Mouse (Mus musculus): Measurements from ENCODE around the gene Slc4a7. TPM values are rescaled to one million over a fixed set of nuclear protein-coding genes. Genes with fewer than 3 reads are reported as not detected.

Gene Slc4a7
- polyA plus RNA-seq, 1 experiment, result 241 TPM

- no peak for TF ChIP-seq POLR2A (IDR thresholded peaks at IDR 0.05; ENCODE audit: insufficient read depth, low read depth, low read length)
- no peak for TF ChIP-seq CTCF (IDR thresholded peaks at IDR 0.05; ENCODE audit: insufficient read depth, low read depth, low read length)
Measured at GRCm38 (mm10) chr14:14832520-14833240, 130.6 kb downstream of the Slc4a7 start.

DNA sequence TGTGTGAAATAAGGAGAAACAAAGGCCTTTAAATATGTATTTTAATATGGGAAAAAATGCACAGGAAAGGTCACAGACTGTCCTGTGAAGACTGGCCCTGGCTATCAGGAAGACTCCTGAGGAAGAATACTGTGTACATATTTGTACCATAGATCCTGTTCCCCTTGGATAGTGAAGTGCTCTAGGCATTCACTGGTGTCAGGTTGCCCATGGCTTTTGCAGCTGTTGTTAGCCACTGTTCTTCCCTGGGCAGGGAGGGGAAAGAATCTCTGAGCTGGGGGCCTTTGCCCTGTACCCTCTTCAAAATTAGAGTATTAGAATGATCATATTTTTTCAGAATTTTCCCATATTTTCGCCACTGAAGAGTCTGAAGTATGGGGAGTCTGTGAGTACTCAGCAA is 131.4 kb downstream of the Slc4a7 start:
- 95% methylated on average over 1 of the region's 1 CpGs for WGBS
- TF ChIP-seq POLR2A (IDR thresholded peaks at IDR 0.05; ENCODE audit: insufficient read depth, low read depth, low read length) (no peak), CTCF (IDR thresholded peaks at IDR 0.05; ENCODE audit: insufficient read depth, low read depth, low read length) (no peak)
- Histone ChIP-seq H3K4me1 (ENCODE audit: control insufficient read depth, insufficient read depth, low read length) (peaks cover 7% of the 10 kb centered on the region), H3K27ac (ENCODE audit: insufficient read depth, low read depth, low read length) (no peak overlapping the region), H3K4me3 (ENCODE audit: insufficient read depth, low read depth, low read length) (no peak overlapping the region)

More at GRCm38 (mm10) chr14:14832520-14833240, 130.6 kb downstream of the Slc4a7 start:
- Histone ChIP-seq H3K4me1 (ENCODE audit: control insufficient read depth, insufficient read depth, low read length) (peaks cover 7% of the 10 kb centered on the region), H3K4me3 (ENCODE audit: insufficient read depth, low read depth, low read length) (no peak overlapping the region), H3K27ac (ENCODE audit: insufficient read depth, low read depth, low read length) (no peak overlapping the region)
- 68% methylated on average over 12 of the region's 12 CpGs for WGBS

DNA sequence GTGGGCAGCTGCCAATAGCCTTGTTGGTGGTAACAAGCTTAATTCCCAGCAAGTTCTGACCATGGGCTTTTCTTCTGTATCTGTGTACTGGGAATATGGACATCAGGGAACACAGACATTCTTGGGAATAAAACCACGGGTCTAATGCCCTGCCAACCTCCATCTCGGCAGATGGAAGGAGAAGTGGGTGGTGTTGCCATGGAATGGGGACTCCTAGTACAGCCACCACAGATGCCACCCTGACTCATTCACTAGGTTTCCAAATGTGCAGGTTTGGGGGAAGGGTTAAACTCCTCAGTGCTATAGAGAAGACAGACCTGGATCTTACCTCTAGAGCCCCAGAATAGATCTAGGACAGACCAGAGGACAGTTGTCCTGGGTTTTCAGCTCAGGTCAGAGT is 132.2 kb downstream of the Slc4a7 start:
- Histone ChIP-seq H3K4me1 (ENCODE audit: control insufficient read depth, insufficient read depth, low read length) (peaks cover 7% of the 10 kb centered on the region), H3K27ac (ENCODE audit: insufficient read depth, low read depth, low read length) (no peak overlapping the region), H3K4me3 (ENCODE audit: insufficient read depth, low read depth, low read length) (no peak overlapping the region)
- 58% methylated on average over 2 of the region's 2 CpGs for WGBS
- TF ChIP-seq POLR2A (IDR thresholded peaks at IDR 0.05; ENCODE audit: insufficient read depth, low read depth, low read length), result no peak
- no peak for TF ChIP-seq CTCF (IDR thresholded peaks at IDR 0.05; ENCODE audit: insufficient read depth, low read depth, low read length)

DNA sequence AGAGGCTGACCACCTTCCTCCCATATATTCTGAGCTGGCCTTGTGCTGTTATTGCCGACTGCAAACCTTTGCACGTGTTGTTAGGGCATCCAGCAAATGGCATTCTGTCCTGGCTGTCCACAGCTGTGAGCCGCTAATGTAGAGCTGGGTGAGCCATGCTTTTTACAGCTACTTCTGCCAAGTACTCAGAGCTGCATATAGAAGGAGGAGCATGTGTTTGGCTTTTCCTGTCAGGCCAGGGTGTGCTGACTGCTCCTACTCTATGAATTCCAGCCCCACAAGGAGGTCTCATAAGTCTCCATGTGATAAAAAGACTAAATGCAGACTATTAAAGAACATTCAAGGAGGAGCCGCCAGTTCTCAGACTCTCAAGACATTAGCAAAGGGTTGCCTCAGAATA is 135.5 kb downstream of the Slc4a7 start:
- no peak for TF ChIP-seq POLR2A (IDR thresholded peaks at IDR 0.05; ENCODE audit: insufficient read depth, low read depth, low read length)
- no peak for TF ChIP-seq CTCF (IDR thresholded peaks at IDR 0.05; ENCODE audit: insufficient read depth, low read depth, low read length)
- no peak overlapping the region for H3K27ac ChIP-seq (ENCODE audit: insufficient read depth, low read depth, low read length)
- H3K4me3 ChIP-seq (ENCODE audit: insufficient read depth, low read depth, low read length), result no peak overlapping the region
- WGBS, result 80% methylated on average over 4 of the region's 4 CpGs
- peaks cover 3% of the 10 kb centered on the region for H3K4me1 ChIP-seq (ENCODE audit: control insufficient read depth, insufficient read depth, low read length)

DNA sequence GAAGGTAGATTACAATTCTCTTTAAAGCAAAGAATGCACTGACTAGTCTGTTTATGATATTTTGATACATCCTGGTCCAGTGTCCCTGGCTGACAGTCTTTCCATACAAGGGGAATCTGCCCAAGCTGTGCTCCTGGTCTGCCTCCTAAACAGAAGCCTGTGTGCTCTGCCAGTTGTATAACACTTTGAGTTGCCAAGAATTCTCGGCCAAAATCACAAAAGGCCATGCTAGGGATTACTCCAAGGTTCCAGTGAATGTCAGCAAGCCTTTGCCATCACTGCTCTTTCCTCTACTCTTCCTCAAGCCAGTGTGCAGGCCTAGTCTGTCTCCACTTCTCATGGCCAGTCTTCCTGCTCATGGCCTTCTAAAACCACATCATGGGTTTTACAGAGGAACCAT is 136.0 kb downstream of the Slc4a7 start:
- Histone ChIP-seq H3K4me1 (ENCODE audit: control insufficient read depth, insufficient read depth, low read length) (no peaks in the 10 kb centered on the region), H3K27ac (ENCODE audit: insufficient read depth, low read depth, low read length) (no peak overlapping the region), H3K4me3 (ENCODE audit: insufficient read depth, low read depth, low read length) (no peak overlapping the region)
- WGBS, result 53% methylated on average over 1 of the region's 1 CpGs
- TF ChIP-seq POLR2A (IDR thresholded peaks at IDR 0.05; ENCODE audit: insufficient read depth, low read depth, low read length), result no peak
- no peak for TF ChIP-seq CTCF (IDR thresholded peaks at IDR 0.05; ENCODE audit: insufficient read depth, low read depth, low read length)

DNA sequence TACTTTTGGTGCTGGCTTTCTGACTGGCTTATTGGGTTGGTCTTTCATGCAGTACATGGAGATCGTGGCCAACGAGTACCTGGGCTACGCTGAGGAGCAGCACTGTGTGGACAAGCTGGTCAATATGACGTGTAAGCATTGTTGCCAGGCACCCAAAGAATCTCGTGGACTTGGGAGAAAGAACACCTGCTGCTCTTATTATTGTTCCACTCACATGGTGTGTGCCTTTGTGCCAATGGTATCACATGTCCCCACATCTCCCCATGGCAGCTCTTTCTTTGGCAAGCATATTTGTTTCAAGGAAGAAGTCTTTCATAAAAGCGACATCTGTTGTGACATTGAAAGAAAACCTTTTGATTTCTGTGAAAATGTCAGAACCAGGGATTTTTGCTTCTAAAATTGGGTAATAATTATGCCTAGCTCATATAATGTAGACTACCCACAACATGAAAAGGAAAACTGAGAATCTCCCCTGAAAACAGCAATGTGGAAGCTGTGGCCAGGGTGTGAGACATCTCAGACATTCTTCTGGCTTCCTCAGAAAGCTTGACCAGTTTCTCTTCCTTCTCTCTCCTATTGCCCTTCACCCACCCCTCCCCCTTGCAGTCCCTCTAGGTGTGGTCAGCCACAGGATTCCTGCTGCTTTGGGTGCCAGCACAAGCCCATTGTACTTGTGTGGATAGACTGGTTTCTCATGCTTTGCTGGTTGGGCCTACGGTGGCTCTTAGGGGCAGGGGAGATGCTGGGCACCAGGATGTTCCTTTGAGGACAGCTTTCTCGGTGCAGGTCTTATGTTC is 140.9 kb downstream of the Slc4a7 start:
- TF ChIP-seq CTCF (IDR thresholded peaks at IDR 0.05; ENCODE audit: insufficient read depth, low read depth, low read length) (no peak), POLR2A (IDR thresholded peaks at IDR 0.05; ENCODE audit: insufficient read depth, low read depth, low read length) (no peak)
- 79% methylated on average over 8 of the region's 8 CpGs for WGBS
- H3K27ac ChIP-seq (ENCODE audit: insufficient read depth, low read depth, low read length), result no peak overlapping the region
- H3K4me3 ChIP-seq (ENCODE audit: insufficient read depth, low read depth, low read length), result no peak overlapping the region
- no peaks in the 10 kb centered on the region for H3K4me1 ChIP-seq (ENCODE audit: control insufficient read depth, insufficient read depth, low read length)

Other genes with a start within 250 kb of the Slc4a7 start
- not detected in 2 replicates for gene Nek10, start 101.1 kb downstream of the Slc4a7 start, polyA plus RNA-seq (2012; ENCODE audit: insufficient read depth, insufficient read length, low replicate concordance, missing spikeins)

All from olfactory bulb, adult 2 months (tissue).